Mouse (Mus musculus): ENCODE data around the gene Golga4. TPM values are rescaled to one million over a fixed set of nuclear protein-coding genes. Genes with fewer than 3 reads are reported as not detected.

Golga4 gene
- polyA plus RNA-seq, 1 experiment, result 18.5 TPM

- TF ChIP-seq TCF12 (IDR thresholded peaks at IDR 0.05; ENCODE audit: insufficient read depth, poor library complexity, severe bottlenecking) (no peak), SRF (IDR thresholded peaks at IDR 0.05; ENCODE audit: control insufficient read depth, insufficient read length, low read depth) (no peak), CEBPB (IDR thresholded peaks at IDR 0.05; ENCODE audit: insufficient read depth, poor library complexity, severe bottlenecking) (no peak)
- no peaks in the 10 kb centered on the region for H3K36me3 ChIP-seq (ENCODE audit: control insufficient read depth, insufficient read depth)
Observed at GRCm38 (mm10) chr9:118494106-118494505, 12.0 kb upstream of the Golga4 start.

GRCm38 (mm10) chr9:118495933-118496332 lies 10.1 kb upstream of the Golga4 start:
- H3K36me3 ChIP-seq (ENCODE audit: control insufficient read depth, insufficient read depth), result no peaks in the 10 kb centered on the region
- no peak overlapping the region for H3K4me3 ChIP-seq
- no peak for TF ChIP-seq TCF3 (IDR thresholded peaks at IDR 0.05; ENCODE audit: insufficient read length, low read depth)
- TF ChIP-seq POLR2AphosphoS2 (IDR thresholded peaks at IDR 0.05; ENCODE audit: insufficient read length, low read depth), result no peak
- TF ChIP-seq USF1 (IDR thresholded peaks at IDR 0.05; ENCODE audit: low read depth), result no peak
- no peaks in the 10 kb centered on the region for H3K79me2 ChIP-seq (ENCODE audit: control insufficient read depth, insufficient read depth)
- H3K27me3 ChIP-seq (ENCODE audit: control insufficient read depth, insufficient read depth, insufficient read length), result no peaks in the 10 kb centered on the region
- H3ac ChIP-seq (ENCODE audit: control insufficient read depth, insufficient read length), result no peak overlapping the region
- no peak overlapping the region for H3K4me2 ChIP-seq (ENCODE audit: low read depth)

More at GRCm38 (mm10) chr9:118494106-118494505, 12.0 kb upstream of the Golga4 start:
- Histone ChIP-seq H3K79me2 (ENCODE audit: control insufficient read depth, insufficient read depth) (no peaks in the 10 kb centered on the region), H3K4me3 (no peak overlapping the region), H3K27me3 (ENCODE audit: control insufficient read depth, insufficient read depth, insufficient read length) (no peaks in the 10 kb centered on the region), H3K4me2 (ENCODE audit: low read depth) (no peak overlapping the region), H3ac (ENCODE audit: control insufficient read depth, insufficient read length) (no peak overlapping the region)

GRCm38 (mm10) chr9:118496952-118497351 lies 9.1 kb upstream of the Golga4 start:
- H3K36me3 ChIP-seq (ENCODE audit: control insufficient read depth, insufficient read depth), result no peaks in the 10 kb centered on the region
- H3ac ChIP-seq (ENCODE audit: control insufficient read depth, insufficient read length), result no peak overlapping the region
- TF ChIP-seq E2F4 (IDR thresholded peaks at IDR 0.05; ENCODE audit: insufficient read depth) (no peak), POLR2A (IDR thresholded peaks at IDR 0.05; ENCODE audit: insufficient read length, low read depth) (no peak), MYOD1 (IDR thresholded peaks at IDR 0.05; ENCODE audit: control insufficient read depth in 1 of 3, insufficient read length in 2 of 3, low read depth in 2 of 3) (no peak), USF1 (IDR thresholded peaks at IDR 0.05; ENCODE audit: low read depth) (no peak), SRF (IDR thresholded peaks at IDR 0.05; ENCODE audit: control insufficient read depth, insufficient read length, low read depth) (no peak), MYOG (IDR thresholded peaks at IDR 0.05; ENCODE audit: control insufficient read depth in 1 of 3, insufficient read depth in 1 of 3, insufficient read length in 2 of 3, low read depth in 2 of 3) (no peak), TCF12 (IDR thresholded peaks at IDR 0.05; ENCODE audit: insufficient read depth, poor library complexity, severe bottlenecking) (no peak)
- H3K4me2 ChIP-seq (ENCODE audit: low read depth), result no peak overlapping the region
- H3K4me3 ChIP-seq, result no peak overlapping the region
- no peaks in the 10 kb centered on the region for H3K79me2 ChIP-seq (ENCODE audit: control insufficient read depth, insufficient read depth)
- no peaks in the 10 kb centered on the region for H3K27me3 ChIP-seq (ENCODE audit: control insufficient read depth, insufficient read depth, insufficient read length)

DNA sequence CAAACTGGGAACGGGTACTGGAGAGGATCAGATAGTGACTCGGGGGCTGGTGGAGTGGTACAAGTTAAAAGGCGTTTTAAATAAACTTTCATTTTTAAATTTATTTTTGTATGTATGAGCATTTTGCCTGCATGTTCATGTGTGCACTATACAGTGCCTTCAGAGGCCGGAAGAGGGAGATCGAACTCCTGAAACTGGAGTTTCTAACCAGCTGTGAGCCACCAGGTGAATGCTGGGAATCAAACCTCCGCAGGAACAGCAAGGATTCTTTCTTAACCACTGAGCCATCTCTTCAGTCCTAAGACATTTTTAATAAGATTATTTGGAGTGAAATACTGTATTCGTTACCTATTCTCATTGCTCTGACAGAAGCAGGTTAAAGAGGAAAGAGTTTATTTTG lies 8.0 kb upstream of the Golga4 start:
- Histone ChIP-seq H3ac (ENCODE audit: control insufficient read depth, insufficient read length) (no peak overlapping the region), H3K36me3 (ENCODE audit: control insufficient read depth, insufficient read depth) (no peaks in the 10 kb centered on the region), H3K79me2 (ENCODE audit: control insufficient read depth, insufficient read depth) (no peaks in the 10 kb centered on the region), H3K4me3 (no peak overlapping the region), H3K27me3 (ENCODE audit: control insufficient read depth, insufficient read depth, insufficient read length) (no peaks in the 10 kb centered on the region), H3K4me2 (ENCODE audit: low read depth) (no peak overlapping the region)
- no peak for TF ChIP-seq TCF12 (IDR thresholded peaks at IDR 0.05; ENCODE audit: insufficient read depth, poor library complexity, severe bottlenecking)
- no peak for TF ChIP-seq MYOG (IDR thresholded peaks at IDR 0.05; ENCODE audit: control insufficient read depth in 1 of 3, insufficient read depth in 1 of 3, insufficient read length in 2 of 3, low read depth in 2 of 3)
- TF ChIP-seq REST (IDR thresholded peaks at IDR 0.05; ENCODE audit: insufficient read depth, insufficient read length), result no peak
- TF ChIP-seq POLR2A (IDR thresholded peaks at IDR 0.05; ENCODE audit: insufficient read length, low read depth), result no peak
- TF ChIP-seq SRF (IDR thresholded peaks at IDR 0.05; ENCODE audit: control insufficient read depth, insufficient read length, low read depth), result no peak
- no peak for TF ChIP-seq MYOD1 (IDR thresholded peaks at IDR 0.05; ENCODE audit: control insufficient read depth in 1 of 3, insufficient read length in 2 of 3, low read depth in 2 of 3)
- no peak for TF ChIP-seq MAX (IDR thresholded peaks at IDR 0.05; ENCODE audit: low read depth)
- no peak for TF ChIP-seq E2F4 (IDR thresholded peaks at IDR 0.05; ENCODE audit: insufficient read depth)
- TF ChIP-seq TCF3 (IDR thresholded peaks at IDR 0.05; ENCODE audit: insufficient read length, low read depth), result no peak
- no peak for TF ChIP-seq USF1 (IDR thresholded peaks at IDR 0.05; ENCODE audit: low read depth)
- TF ChIP-seq POLR2AphosphoS2 (IDR thresholded peaks at IDR 0.05; ENCODE audit: insufficient read length, low read depth), result no peak
- TF ChIP-seq CEBPB (IDR thresholded peaks at IDR 0.05; ENCODE audit: insufficient read depth, poor library complexity, severe bottlenecking), result no peak

DNA sequence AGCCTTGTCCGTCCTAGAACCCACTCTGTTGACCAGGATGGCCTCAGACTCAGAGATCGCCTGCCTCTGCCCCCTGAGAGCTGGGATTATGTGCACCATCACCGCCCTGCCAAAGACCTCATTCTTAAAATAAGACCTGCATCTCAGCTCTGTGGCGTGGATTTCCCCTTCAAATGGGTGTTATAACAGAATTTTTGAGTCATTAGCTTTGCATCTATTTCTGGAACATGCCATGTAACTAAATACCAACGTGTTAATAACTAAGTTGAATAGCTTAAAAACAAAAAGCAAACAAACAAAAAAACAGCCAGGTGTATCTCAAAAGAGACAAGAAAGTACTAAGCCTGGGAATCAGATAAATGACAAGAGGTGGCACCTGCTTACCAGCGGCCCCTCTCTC lies 5.1 kb upstream of the Golga4 start:
- Histone ChIP-seq H3K27me3 (ENCODE audit: control insufficient read depth, insufficient read depth, insufficient read length) (no peaks in the 10 kb centered on the region), H3K36me3 (ENCODE audit: control insufficient read depth, insufficient read depth) (no peaks in the 10 kb centered on the region), H3K79me2 (ENCODE audit: control insufficient read depth, insufficient read depth) (no peaks in the 10 kb centered on the region), H3ac (ENCODE audit: control insufficient read depth, insufficient read length) (no peak overlapping the region), H3K4me3 (no peak overlapping the region), H3K4me2 (ENCODE audit: low read depth) (no peak overlapping the region)
- TF ChIP-seq MAX (IDR thresholded peaks at IDR 0.05; ENCODE audit: low read depth), result no peak

DNA sequence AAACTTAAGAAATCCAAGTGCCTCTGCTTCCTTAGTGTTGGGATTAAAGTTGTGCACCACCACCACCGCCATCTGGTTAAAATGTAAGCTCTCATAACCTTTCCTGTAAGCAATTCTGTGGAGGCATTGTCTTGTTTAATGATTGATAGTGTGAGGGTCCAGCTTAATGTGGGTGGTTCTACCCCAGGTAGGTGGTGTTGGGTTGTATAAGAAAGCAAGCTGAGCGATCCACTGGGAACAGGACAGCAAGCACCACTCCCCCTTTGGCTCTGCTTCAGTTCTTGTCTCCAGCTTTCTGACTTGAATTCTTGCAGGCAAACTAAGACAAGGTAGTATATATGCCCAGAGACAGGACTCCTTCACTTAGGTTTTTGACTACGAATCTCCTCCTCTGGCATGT lies 1.4 kb upstream of the Golga4 start:
- TF ChIP-seq POLR2AphosphoS2 (IDR thresholded peaks at IDR 0.05; ENCODE audit: insufficient read length, low read depth), result no peak
- no peak for TF ChIP-seq TCF12 (IDR thresholded peaks at IDR 0.05; ENCODE audit: insufficient read depth, poor library complexity, severe bottlenecking)
- no peak for TF ChIP-seq REST (IDR thresholded peaks at IDR 0.05; ENCODE audit: insufficient read depth, insufficient read length)
- no peak for TF ChIP-seq SRF (IDR thresholded peaks at IDR 0.05; ENCODE audit: control insufficient read depth, insufficient read length, low read depth)
- TF ChIP-seq USF1 (IDR thresholded peaks at IDR 0.05; ENCODE audit: low read depth), result no peak
- no peak for TF ChIP-seq POLR2A (IDR thresholded peaks at IDR 0.05; ENCODE audit: insufficient read length, low read depth)
- TF ChIP-seq E2F4 (IDR thresholded peaks at IDR 0.05; ENCODE audit: insufficient read depth), result no peak
- TF ChIP-seq CEBPB (IDR thresholded peaks at IDR 0.05; ENCODE audit: insufficient read depth, poor library complexity, severe bottlenecking), result no peak
- TF ChIP-seq MYOD1 (IDR thresholded peaks at IDR 0.05; ENCODE audit: control insufficient read depth in 1 of 3, insufficient read length in 2 of 3, low read depth in 2 of 3), result no peak
- TF ChIP-seq MYOG (IDR thresholded peaks at IDR 0.05; ENCODE audit: control insufficient read depth in 1 of 3, insufficient read depth in 1 of 3, insufficient read length in 2 of 3, low read depth in 2 of 3), result no peak
- TF ChIP-seq TCF3 (IDR thresholded peaks at IDR 0.05; ENCODE audit: insufficient read length, low read depth), result no peak
- TF ChIP-seq MAX (IDR thresholded peaks at IDR 0.05; ENCODE audit: low read depth), result no peak
- no peaks in the 10 kb centered on the region for H3K36me3 ChIP-seq (ENCODE audit: control insufficient read depth, insufficient read depth)
- peaks cover 34% of the 10 kb centered on the region for H3K79me2 ChIP-seq (ENCODE audit: control insufficient read depth, insufficient read depth)
- no peak overlapping the region for H3ac ChIP-seq (ENCODE audit: control insufficient read depth, insufficient read length)
- no peak overlapping the region for H3K4me3 ChIP-seq
- H3K4me2 ChIP-seq (ENCODE audit: low read depth), result no peak overlapping the region
- H3K27me3 ChIP-seq (ENCODE audit: control insufficient read depth, insufficient read depth, insufficient read length), result no peaks in the 10 kb centered on the region
